Mouse (Mus musculus) left cerebral cortex, postnatal 25 days (tissue): ENCODE measurements at regions not wholly inside any gene's neighbourhood (a gene's known extent, or its start where the extent isn't known, plus 50 kb on each side); places are given as distances from the start of the nearest gene placed in this dataset.

ENCODE experiments used
- DNase-seq, 2 experiments: peaks; one replicate each; pipeline ENCODE4 v3.0.0; 2022; ENCODE audit warnings: low spot score in 2 of 2, mixed read lengths in 1 of 2
- intact Hi-C: fragments of 180-260 bp; cut with DNase I; formaldehyde crosslinking; loops from one replicate; pipeline ENCODE4 v1.15.1; 2025

- intact Hi-C loops: no loop called here
- no peak for DNase-seq
Measured at GRCm38 (mm10) chr14:106364767-106365623, 259.0 kb downstream of the Trim52 start.

GRCm38 (mm10) chr14:106365624-106366118 lies 259.7 kb downstream of the Trim52 start:
- no peak for DNase-seq
- intact Hi-C loops: no loop called here

GRCm38 (mm10) chr14:106373451-106373850 lies 267.5 kb downstream of the Trim52 start:
- no peak for DNase-seq
- intact Hi-C loops: no loop called here

- intact Hi-C loops: no loop called here
- no peak for DNase-seq
Measured at GRCm38 (mm10) chr14:106379645-106380044, 273.6 kb downstream of the Trim52 start.

GRCm38 (mm10) chr14:106387671-106388070 lies 281.7 kb downstream of the Trim52 start:
- no peak for DNase-seq
- intact Hi-C loops: no loop called here

- no peak for DNase-seq
- intact Hi-C loops: no loop called here
Measured at GRCm38 (mm10) chr14:106390546-106390945, 284.5 kb downstream of the Trim52 start.

GRCm38 (mm10) chr14:106393978-106394377 lies 288.0 kb downstream of the Trim52 start:
- intact Hi-C loops: no loop called here
- DNase-seq: no peak

GRCm38 (mm10) chr14:106412917-106413558 lies 307.0 kb downstream of the Trim52 start:
- intact Hi-C loops: no loop called here
- DNase-seq: no peak

GRCm38 (mm10) chr14:106424714-106425113 lies 318.7 kb downstream of the Trim52 start:
- DNase-seq: no peak
- intact Hi-C loops: no loop called here

GRCm38 (mm10) chr14:106428594-106428993 lies 322.6 kb downstream of the Trim52 start:
- intact Hi-C loops: no loop called here
- no peak for DNase-seq

- intact Hi-C loops: loop anchor here (1.0 kb wide), 1 partner anchor 61 kb away; no protein-coding TSS in a partner anchor
- DNase-seq: peak; percentile 66 to 85
Measured at GRCm38 (mm10) chr14:106439282-106439681, 333.3 kb downstream of the Trim52 start.

- intact Hi-C loops: no loop called here
- DNase-seq: no peak
Measured at GRCm38 (mm10) chr14:106489074-106489473, 383.1 kb downstream of the Trim52 start.

- intact Hi-C loops: no loop called here
- DNase-seq: no peak
Measured at GRCm38 (mm10) chr14:106491389-106491788, 385.4 kb downstream of the Trim52 start.

- DNase-seq: peak; percentile 47 to 77
- intact Hi-C loops: loop anchor here (1.0 to 10.0 kb wide), 6 partner anchors 61 to 1316 kb away; no protein-coding TSS in a partner anchor
Measured at GRCm38 (mm10) chr14:106500344-106501135, 394.5 kb downstream of the Trim52 start.

- intact Hi-C loops: loop anchor here (5.0 to 10.0 kb wide), 5 partner anchors 772 to 1740 kb away; no protein-coding TSS in a partner anchor
- peak; percentile 58 to 96 for DNase-seq
Measured at GRCm38 (mm10) chr14:106506921-106507320, 400.9 kb downstream of the Trim52 start.

- DNase-seq: no peak
- intact Hi-C loops: no loop called here
Measured at GRCm38 (mm10) chr14:106518552-106519358, 412.8 kb downstream of the Trim52 start.

- intact Hi-C loops: no loop called here
- no peak for DNase-seq
Measured at GRCm38 (mm10) chr14:106520808-106521207, 414.8 kb downstream of the Trim52 start.

GRCm38 (mm10) chr14:106550150-106550549 lies 444.2 kb downstream of the Trim52 start:
- intact Hi-C loops: no loop called here
- DNase-seq: no peak

- intact Hi-C loops: no loop called here
- no peak for DNase-seq
Measured at GRCm38 (mm10) chr14:106579281-106579680, 473.3 kb downstream of the Trim52 start.
